Mouse (Mus musculus) kidney, embryonic 16.5 days (tissue): ENCODE measurements at regions not wholly inside any gene's neighbourhood (a gene's known extent, or its start where the extent isn't known, plus 50 kb on each side); places are given as distances from the start of the nearest gene placed in this dataset.

Experiments used
- ATAC-seq: fragments of 200-750 bp; cut with Nextera tagmentation; 2 replicates; pipeline ENCODE4 v1.8.0; 2017; ENCODE audit warnings: moderate TSS enrichment; ENCODE audit not compliant: low FRiP score, low TSS enrichment
- H3K27ac ChIP-seq: fragments of 300-500 bp; sonication (generic); 2 replicates; pipeline ENCODE4 v1.5.1; 2014; ENCODE audit warnings: low read length
- H3K27me3 ChIP-seq: fragments of 300-500 bp; sonication (generic); 2 replicates; pipeline ENCODE4 v1.6.1; 2014; ENCODE audit warnings: low read length, control low read depth, mixed read lengths; ENCODE audit not compliant: insufficient read depth
- H3K36me3 ChIP-seq: fragments of 300-500 bp; sonication (generic); 2 replicates; pipeline ENCODE4 v1.6.1; 2014; ENCODE audit warnings: low read length, control low read depth, mixed read lengths; ENCODE audit not compliant: insufficient read depth
- H3K4me1 ChIP-seq: fragments of 300-500 bp; sonication (generic); 2 replicates; pipeline ENCODE4 v1.6.1; 2014; ENCODE audit warnings: low read length, control low read depth, mixed read lengths; ENCODE audit not compliant: insufficient read depth
- H3K4me2 ChIP-seq: fragments of 300-500 bp; sonication (generic); replicated peaks from 2 replicates; pipeline ENCODE4 v1.6.1; 2014; ENCODE audit warnings: low read depth, low read length
- H3K4me3 ChIP-seq: fragments of 300-500 bp; sonication (generic); 2 replicates; pipeline ENCODE4 v1.5.1; 2014; ENCODE audit warnings: mild to moderate bottlenecking, low read length
- H3K9ac ChIP-seq: fragments of 300-500 bp; sonication (generic); replicated peaks from 2 replicates; pipeline ENCODE4 v1.6.1; 2014; ENCODE audit warnings: low read length
- H3K9me3 ChIP-seq: fragments of 300-500 bp; sonication (generic); 2 replicates; pipeline ENCODE4 v1.6.1; 2016; ENCODE audit warnings: low read length, control low read depth
- WGBS: fragments of 180-500 bp; shearing (Covaris S2); extraction: QIAGEN DNeasy Blood & Tissue Kit; methylation state at CpG from one replicate; pipeline ENCODE4 v1.1.7; 2014; 5-methylcytosine and 5-hydroxymethylcytosine counted together

- no peaks in the 10 kb centered on the region for H3K4me1 ChIP-seq
- no peaks in the 10 kb centered on the region for H3K36me3 ChIP-seq
- no peak overlapping the region for H3K4me2 ChIP-seq
- no peak overlapping the region for H3K9ac ChIP-seq
- H3K9me3 ChIP-seq = no peaks in the 10 kb centered on the region
- H3K27me3 ChIP-seq = no peaks in the 10 kb centered on the region
- no peak overlapping the region for H3K27ac ChIP-seq
- ATAC-seq = no peak
- no peak overlapping the region for H3K4me3 ChIP-seq
- WGBS = 81% methylated on average over 2 of the region's 2 CpGs
These were observed 507.2 kb upstream of the Nr3c2 start for GRCm38 (mm10) chr8:76392004-76392403.

GRCm38 (mm10) chr8:76422459-76422858 is 476.8 kb upstream of the Nr3c2 start:
- WGBS = 95% methylated on average over 1 of the region's 1 CpGs
- Histone ChIP-seq H3K4me3 (no peak overlapping the region), H3K36me3 (no peaks in the 10 kb centered on the region), H3K27ac (no peak overlapping the region), H3K9ac (no peak overlapping the region), H3K9me3 (no peaks in the 10 kb centered on the region), H3K27me3 (no peaks in the 10 kb centered on the region), H3K4me2 (no peak overlapping the region), H3K4me1 (no peaks in the 10 kb centered on the region)
- no peak for ATAC-seq

GRCm38 (mm10) chr8:76422861-76423532 is 476.2 kb upstream of the Nr3c2 start:
- no peaks in the 10 kb centered on the region for H3K27me3 ChIP-seq
- no peaks in the 10 kb centered on the region for H3K9me3 ChIP-seq

GRCm38 (mm10) chr8:76429818-76430217 is 469.4 kb upstream of the Nr3c2 start:
- Histone ChIP-seq H3K4me3 (no peak overlapping the region), H3K4me2 (no peak overlapping the region), H3K27me3 (no peaks in the 10 kb centered on the region), H3K27ac (no peak overlapping the region), H3K36me3 (no peaks in the 10 kb centered on the region), H3K9ac (no peak overlapping the region), H3K9me3 (no peaks in the 10 kb centered on the region), H3K4me1 (no peaks in the 10 kb centered on the region)
- no peak for ATAC-seq
- 91% methylated on average over 3 of the region's 3 CpGs for WGBS

More at GRCm38 (mm10) chr8:76422861-76423532, 476.2 kb upstream of the Nr3c2 start:
- H3K9ac ChIP-seq = no peak overlapping the region
- H3K4me3 ChIP-seq = no peak overlapping the region
- no peak overlapping the region for H3K4me2 ChIP-seq
- ATAC-seq = no peak
- 89% methylated on average over 7 of the region's 7 CpGs for WGBS
- H3K36me3 ChIP-seq = no peaks in the 10 kb centered on the region
- no peak overlapping the region for H3K27ac ChIP-seq
- H3K4me1 ChIP-seq = no peaks in the 10 kb centered on the region

GRCm38 (mm10) chr8:76432813-76433212 is 466.4 kb upstream of the Nr3c2 start:
- Histone ChIP-seq H3K4me1 (no peaks in the 10 kb centered on the region), H3K9ac (no peak overlapping the region), H3K36me3 (no peaks in the 10 kb centered on the region), H3K27me3 (no peaks in the 10 kb centered on the region), H3K9me3 (no peaks in the 10 kb centered on the region), H3K27ac (no peak overlapping the region), H3K4me3 (no peak overlapping the region), H3K4me2 (no peak overlapping the region)
- ATAC-seq = no peak

- H3K36me3 ChIP-seq = no peaks in the 10 kb centered on the region
- WGBS = 88% methylated on average over 3 of the region's 3 CpGs
- no peaks in the 10 kb centered on the region for H3K27me3 ChIP-seq
- H3K4me1 ChIP-seq = no peaks in the 10 kb centered on the region
- no peaks in the 10 kb centered on the region for H3K9me3 ChIP-seq
- no peak for ATAC-seq
- no peak overlapping the region for H3K27ac ChIP-seq
- no peak overlapping the region for H3K9ac ChIP-seq
- no peak overlapping the region for H3K4me3 ChIP-seq
- H3K4me2 ChIP-seq = no peak overlapping the region
These were observed 461.3 kb upstream of the Nr3c2 start for GRCm38 (mm10) chr8:76437951-76438350.

- ATAC-seq = no peak
- 80% methylated on average over 5 of the region's 5 CpGs for WGBS
- Histone ChIP-seq H3K9me3 (no peaks in the 10 kb centered on the region), H3K4me3 (no peak overlapping the region), H3K9ac (no peak overlapping the region), H3K36me3 (no peaks in the 10 kb centered on the region), H3K4me1 (no peaks in the 10 kb centered on the region), H3K27ac (no peak overlapping the region), H3K4me2 (no peak overlapping the region), H3K27me3 (no peaks in the 10 kb centered on the region)
These were observed 424.6 kb upstream of the Nr3c2 start for GRCm38 (mm10) chr8:76474464-76475208.

GRCm38 (mm10) chr8:76478966-76479365 is 420.3 kb upstream of the Nr3c2 start:
- H3K27me3 ChIP-seq = no peaks in the 10 kb centered on the region
- ATAC-seq = no peak
- H3K4me3 ChIP-seq = no peak overlapping the region
- no peaks in the 10 kb centered on the region for H3K36me3 ChIP-seq
- no peaks in the 10 kb centered on the region for H3K9me3 ChIP-seq
- no peak overlapping the region for H3K27ac ChIP-seq
- WGBS = 82% methylated on average over 4 of the region's 4 CpGs
- no peaks in the 10 kb centered on the region for H3K4me1 ChIP-seq
- no peak overlapping the region for H3K9ac ChIP-seq
- no peak overlapping the region for H3K4me2 ChIP-seq

- Histone ChIP-seq H3K27ac (no peak overlapping the region), H3K9me3 (no peaks in the 10 kb centered on the region), H3K4me3 (no peak overlapping the region), H3K4me1 (no peaks in the 10 kb centered on the region), H3K36me3 (no peaks in the 10 kb centered on the region), H3K4me2 (no peak overlapping the region), H3K27me3 (no peaks in the 10 kb centered on the region), H3K9ac (no peak overlapping the region)
- ATAC-seq = no peak
- 98% methylated on average over 1 of the region's 1 CpGs for WGBS
These were observed 395.6 kb upstream of the Nr3c2 start for GRCm38 (mm10) chr8:76503621-76504020.

- ATAC-seq = no peak
- WGBS = 79% methylated on average over 3 of the region's 3 CpGs
- no peak overlapping the region for H3K4me3 ChIP-seq
- H3K9me3 ChIP-seq = no peaks in the 10 kb centered on the region
- H3K36me3 ChIP-seq = no peaks in the 10 kb centered on the region
- H3K4me1 ChIP-seq = no peaks in the 10 kb centered on the region
- H3K4me2 ChIP-seq = no peak overlapping the region
- H3K9ac ChIP-seq = no peak overlapping the region
- no peak overlapping the region for H3K27ac ChIP-seq
- no peaks in the 10 kb centered on the region for H3K27me3 ChIP-seq
These were observed 392.0 kb upstream of the Nr3c2 start for GRCm38 (mm10) chr8:76507247-76507646.
